Mouse (Mus musculus) intestine, embryonic 14.5 days (tissue): ENCODE measurements around the gene Iqsec1. TPM values are rescaled to one million over a fixed set of nuclear protein-coding genes. Genes with fewer than 3 reads are reported as not detected.

Source experiments
- ATAC-seq: fragments of 200-750 bp; cut with Nextera tagmentation; replicated peaks from 2 replicates; pipeline ENCODE4 v1.8.0; 2017; ENCODE audit warnings: low read depth, moderate number of reproducible peaks, moderate TSS enrichment, moderate library complexity; ENCODE audit not compliant: low FRiP score, low TSS enrichment
- DNase-seq: peaks from one replicate; pipeline ENCODE4 v3.0.0-alpha.2; 2018; ENCODE audit warnings: low spot score
- H3K27ac ChIP-seq: fragments of 300-500 bp; sonication (generic); 2 replicates; pipeline ENCODE4 v1.5.1; 2014; ENCODE audit warnings: low read depth, mild to moderate bottlenecking, control low read depth
- H3K27me3 ChIP-seq: fragments of 300-500 bp; sonication (generic); replicated peaks from 2 replicates; pipeline ENCODE4 v1.6.1; 2014; ENCODE audit warnings: low read length, control low read depth; ENCODE audit not compliant: control insufficient read depth, insufficient read depth
- H3K36me3 ChIP-seq: fragments of 300-500 bp; sonication (generic); 2 replicates; pipeline ENCODE4 v1.6.1; 2014; ENCODE audit warnings: low read length, control low read depth; ENCODE audit not compliant: control insufficient read depth, insufficient read depth
- H3K4me1 ChIP-seq: fragments of 300-500 bp; sonication (generic); replicated peaks from 2 replicates; pipeline ENCODE4 v1.6.1; 2014; ENCODE audit warnings: low read length, control low read depth, mixed read lengths; ENCODE audit not compliant: control insufficient read depth, insufficient read depth
- H3K4me2 ChIP-seq: fragments of 300-500 bp; sonication (generic); 2 replicates; pipeline ENCODE4 v1.6.1; 2014; ENCODE audit warnings: low read length
- H3K4me3 ChIP-seq: fragments of 300-500 bp; sonication (generic); 2 replicates; pipeline ENCODE4 v1.5.1; 2014; ENCODE audit warnings: low read depth, low read length, control low read depth, mixed read lengths
- H3K9ac ChIP-seq: fragments of 300-500 bp; sonication (generic); 2 replicates; pipeline ENCODE4 v1.6.1; 2014; ENCODE audit warnings: mild to moderate bottlenecking, low read length
- H3K9me3 ChIP-seq: fragments of 300-500 bp; sonication (generic); 2 replicates; pipeline ENCODE4 v1.6.1; 2016; ENCODE audit warnings: low read length, control low read depth; ENCODE audit not compliant: control insufficient read depth
- WGBS: fragments of 180-500 bp; shearing (Covaris S2); extraction: QIAGEN DNeasy Blood & Tissue Kit; methylation state at CpG from one replicate; pipeline ENCODE4 v1.1.7; 2014; 5-methylcytosine and 5-hydroxymethylcytosine counted together
- polyA plus RNA-seq: library from polyadenylated mRNA; unstranded; fragments of >200 nt; fragmentation: Nextera tagmentation; extraction: Ambion mirVana; gene quantifications from 2 replicates; pipeline ENCODE4 v1.2.1, GENCODE M21; 2014

Gene Iqsec1
- polyA plus RNA-seq, 1 experiment from 2014 or later, result 13.0 TPM

GRCm38 (mm10) chr6:90735396-90736036 lies 253.0 kb downstream of the Iqsec1 start:
- H3K9ac ChIP-seq, result peak overlapping the region; percentile 62
- no peaks in the 10 kb centered on the region for H3K27me3 ChIP-seq
- H3K27ac ChIP-seq, result no peak overlapping the region
- peak overlapping the region; percentile 79 for H3K4me3 ChIP-seq
- no peaks in the 10 kb centered on the region for H3K36me3 ChIP-seq
- no peaks in the 10 kb centered on the region for H3K9me3 ChIP-seq
- ATAC-seq, result no peak; the same call in 1 of the 2 replicates
- peaks cover 17% of the 10 kb centered on the region for H3K4me1 ChIP-seq
- peak overlapping the region; percentile 94 for H3K4me2 ChIP-seq
- peak; percentile 55 for DNase-seq
- WGBS, result 30% methylated on average over 4 of the region's 4 CpGs

- Histone ChIP-seq H3K27me3 (no peaks in the 10 kb centered on the region), H3K4me1 (peaks cover 17% of the 10 kb centered on the region), H3K36me3 (no peaks in the 10 kb centered on the region), H3K9me3 (no peaks in the 10 kb centered on the region), H3K4me3 (no peak overlapping the region), H3K9ac (no peak overlapping the region), H3K4me2 (no peak overlapping the region), H3K27ac (no peak overlapping the region)
- ATAC-seq (no peak), DNase-seq (no peak)
Observed at GRCm38 (mm10) chr6:90734806-90735205, 253.7 kb downstream of the Iqsec1 start.

- Histone ChIP-seq H3K4me3 (no peak overlapping the region), H3K27ac (no peak overlapping the region), H3K4me2 (no peak overlapping the region), H3K4me1 (peaks cover 15% of the 10 kb centered on the region), H3K9me3 (no peaks in the 10 kb centered on the region), H3K27me3 (no peaks in the 10 kb centered on the region), H3K9ac (no peak overlapping the region), H3K36me3 (no peaks in the 10 kb centered on the region)
- WGBS, result 15% methylated on average over 4 of the region's 4 CpGs
- ATAC-seq (peak; percentile 25; the same call in 1 of the 2 replicates), DNase-seq (peak; percentile 63)
Observed at GRCm38 (mm10) chr6:90731327-90731726, 257.2 kb downstream of the Iqsec1 start.

- H3K4me1 ChIP-seq, result peaks cover 15% of the 10 kb centered on the region
- H3K4me2 ChIP-seq, result no peak overlapping the region
- H3K27me3 ChIP-seq, result no peaks in the 10 kb centered on the region
- no peak overlapping the region for H3K4me3 ChIP-seq
- ATAC-seq, result no peak
- WGBS, result 67% methylated on average over 5 of the region's 5 CpGs
- H3K36me3 ChIP-seq, result no peaks in the 10 kb centered on the region
- H3K9ac ChIP-seq, result no peak overlapping the region
- no peak overlapping the region for H3K27ac ChIP-seq
- no peak for DNase-seq
- H3K9me3 ChIP-seq, result no peaks in the 10 kb centered on the region
Observed at GRCm38 (mm10) chr6:90729829-90730228, 258.7 kb downstream of the Iqsec1 start.

- H3K36me3 ChIP-seq, result no peaks in the 10 kb centered on the region
- DNase-seq (peak; percentile 91), ATAC-seq (peak; percentile 86)
- no peaks in the 10 kb centered on the region for H3K9me3 ChIP-seq
- H3K27ac ChIP-seq, result no peak overlapping the region
- H3K4me3 ChIP-seq, result no peak overlapping the region
- peaks cover 16% of the 10 kb centered on the region for H3K4me1 ChIP-seq
- H3K9ac ChIP-seq, result no peak overlapping the region
- H3K4me2 ChIP-seq, result no peak overlapping the region
- 0% methylated on average over 1 of the region's 1 CpGs for WGBS
- no peaks in the 10 kb centered on the region for H3K27me3 ChIP-seq
Observed at GRCm38 (mm10) chr6:90728491-90728931, 260.0 kb downstream of the Iqsec1 start.

GRCm38 (mm10) chr6:90727826-90728225 lies 260.7 kb downstream of the Iqsec1 start:
- Histone ChIP-seq H3K27ac (no peak overlapping the region), H3K9me3 (no peaks in the 10 kb centered on the region), H3K36me3 (no peaks in the 10 kb centered on the region), H3K4me2 (no peak overlapping the region), H3K27me3 (no peaks in the 10 kb centered on the region), H3K4me1 (peaks cover 16% of the 10 kb centered on the region), H3K9ac (no peak overlapping the region), H3K4me3 (no peak overlapping the region)
- WGBS, result 82% methylated on average over 3 of the region's 3 CpGs
- ATAC-seq (no peak), DNase-seq (no peak)

- no peaks in the 10 kb centered on the region for H3K36me3 ChIP-seq
- WGBS, result 49% methylated on average over 2 of the region's 2 CpGs
- ATAC-seq (no peak), DNase-seq (no peak)
- H3K4me3 ChIP-seq, result no peak overlapping the region
- H3K9me3 ChIP-seq, result no peaks in the 10 kb centered on the region
- H3K27ac ChIP-seq, result no peak overlapping the region
- no peaks in the 10 kb centered on the region for H3K27me3 ChIP-seq
- no peak overlapping the region for H3K4me2 ChIP-seq
- peaks cover 16% of the 10 kb centered on the region for H3K4me1 ChIP-seq
- H3K9ac ChIP-seq, result no peak overlapping the region
Observed at GRCm38 (mm10) chr6:90726711-90727122, 261.8 kb downstream of the Iqsec1 start.

GRCm38 (mm10) chr6:90725526-90725925 lies 263.0 kb downstream of the Iqsec1 start:
- Histone ChIP-seq H3K9me3 (no peaks in the 10 kb centered on the region), H3K27me3 (no peaks in the 10 kb centered on the region), H3K9ac (no peak overlapping the region), H3K36me3 (no peaks in the 10 kb centered on the region), H3K4me3 (no peak overlapping the region), H3K4me2 (no peak overlapping the region), H3K4me1 (peaks cover 16% of the 10 kb centered on the region), H3K27ac (no peak overlapping the region)
- 54% methylated on average over 1 of the region's 1 CpGs for WGBS
- ATAC-seq (no peak), DNase-seq (no peak)

GRCm38 (mm10) chr6:90722993-90723392 lies 265.5 kb downstream of the Iqsec1 start:
- Histone ChIP-seq H3K9ac (no peak overlapping the region), H3K9me3 (no peaks in the 10 kb centered on the region), H3K4me1 (peaks cover 14% of the 10 kb centered on the region), H3K27ac (no peak overlapping the region), H3K4me2 (no peak overlapping the region), H3K36me3 (no peaks in the 10 kb centered on the region), H3K4me3 (no peak overlapping the region), H3K27me3 (no peaks in the 10 kb centered on the region)
- no peak for DNase-seq
- no peak for ATAC-seq
- WGBS, result 77% methylated on average over 3 of the region's 3 CpGs
